Mouse (Mus musculus) testis, adult 10 weeks (tissue): ENCODE data around the gene Pdlim4. TPM values are rescaled to one million over a fixed set of nuclear protein-coding genes. Genes with fewer than 3 reads are reported as not detected.

ENCODE experiments used
- polyA plus RNA-seq: library from polyadenylated mRNA; stranded (reverse); fragments of 350-450 nt; fragmentation: Illumina TruSeq; extraction: RNeasy Lipid Tissue Mini Kit (QIAGEN cat#74804); gene quantifications from one replicate; pipeline ENCODE4 v1.2.3, GENCODE M21; 2014; ENCODE audit warnings: low read depth, low replicate concordance

Gene Pdlim4
- polyA plus RNA-seq = 0.18 TPM

GRCm38 (mm10) chr11:54068520-54069371 lies at the start of gene Pdlim4:
TSS of gene Pdlim4 (minus strand) at chr11:54069014.

GRCm38 (mm10) chr11:54100045-54100691 lies 31.4 kb upstream of the Pdlim4 start, which contains the start of gene P4ha2:
TSS of gene P4ha2 (plus strand) at chr11:54100095.

GRCm38 (mm10) chr11:54028044-54028951 lies 40.5 kb downstream of the Pdlim4 start, which contains the start of gene Slc22a4:
TSS of gene Slc22a4 (minus strand) at chr11:54028090.

Other genes with a start within 250 kb of the Pdlim4 start
- 0.28 TPM for gene Gm12216, start 209.8 kb downstream of the Pdlim4 start, polyA plus RNA-seq
- gene Slc22a5, start 177.4 kb downstream of the Pdlim4 start, polyA plus RNA-seq = 18.0 TPM
- gene Slc22a21, start 88.7 kb downstream of the Pdlim4 start, polyA plus RNA-seq = 62.0 TPM
- 0.43 TPM for gene Slc22a4, start 40.9 kb downstream of the Pdlim4 start, polyA plus RNA-seq
- 1.9 TPM for gene P4ha2, start 31.1 kb upstream of the Pdlim4 start, polyA plus RNA-seq
- not detected for gene Csf2, start 180.7 kb upstream of the Pdlim4 start, polyA plus RNA-seq
- gene Il3, start 198.3 kb upstream of the Pdlim4 start, polyA plus RNA-seq = not detected
- 65.8 TPM for gene Acsl6, start 234.8 kb upstream of the Pdlim4 start, polyA plus RNA-seq